Mouse (Mus musculus) layer of hippocampus, postnatal 14 days (tissue): ENCODE data around the gene Gsta1. TPM values are rescaled to one million over a fixed set of nuclear protein-coding genes. Genes with fewer than 3 reads are reported as not detected.
"Not testable (repeated sequence)": the region's sequence is repeated elsewhere in the genome, so short reads cannot be mapped to it uniquely, and the experiment has no call there.

ENCODE experiments used
- DNase-seq, 2 experiments: peaks; one replicate each; pipeline ENCODE4 v3.0.0; 2021 to 2022; ENCODE audit warnings: low spot score in 2 of 2, mixed read lengths in 1 of 2
- total RNA-seq, 2 experiments: library from RNA; stranded (reverse); gene quantifications; 2 replicates each; pipeline ENCODE4 v1.2.3; 2021

Gene Gsta1
- total RNA-seq, 2 experiments from 2014 or later: not detected

DNA sequence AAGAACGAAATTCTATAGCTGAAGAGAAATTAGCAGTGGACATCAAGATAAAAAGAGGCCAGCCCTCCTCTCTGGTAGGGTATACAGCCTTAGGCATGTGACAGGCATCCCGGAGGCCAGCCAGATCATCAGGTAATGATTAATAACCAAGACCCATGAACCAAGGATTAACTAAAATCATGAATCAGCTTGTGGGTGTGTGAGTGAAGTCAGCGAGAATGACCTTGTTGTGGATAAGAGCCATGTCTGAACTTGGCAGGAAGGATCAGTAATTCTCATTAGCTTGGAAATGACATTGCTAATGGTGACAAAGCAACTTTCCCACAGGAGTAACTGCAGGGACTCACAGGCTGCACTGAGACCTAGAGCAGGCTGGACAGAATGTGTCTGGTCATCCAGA, 798 bp upstream of the Gsta1 start:
- DNase-seq: not testable (repeated sequence)

DNA sequence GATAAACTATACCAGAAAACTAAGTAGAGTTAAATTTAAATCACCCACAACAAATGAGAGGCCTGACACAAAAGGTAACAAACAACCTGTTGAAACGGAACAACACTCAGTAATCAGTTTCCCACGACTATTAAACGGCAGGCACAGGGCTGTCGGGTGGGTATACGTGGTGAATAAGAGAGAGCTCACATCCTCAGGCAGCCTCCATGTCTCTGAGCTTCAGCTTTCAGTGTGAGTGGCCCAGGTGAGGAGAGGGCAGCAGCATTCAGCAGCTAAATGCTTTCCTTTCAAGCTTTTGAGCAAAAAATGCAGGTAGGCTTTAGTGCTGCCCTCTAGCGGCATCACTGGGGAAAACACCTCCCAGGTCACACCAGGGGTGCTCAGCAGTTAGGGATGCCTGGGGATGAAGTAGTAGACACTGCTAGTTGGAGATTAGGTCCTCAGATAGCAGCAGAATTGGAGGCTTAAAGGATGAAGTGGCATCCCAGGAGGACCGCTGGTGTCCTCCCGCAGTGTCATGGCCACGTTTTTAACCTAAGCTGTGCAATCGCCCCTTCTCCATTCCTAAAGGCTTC, 2.8 kb downstream of the Gsta1 start:
- DNase-seq: not testable (repeated sequence)

DNA sequence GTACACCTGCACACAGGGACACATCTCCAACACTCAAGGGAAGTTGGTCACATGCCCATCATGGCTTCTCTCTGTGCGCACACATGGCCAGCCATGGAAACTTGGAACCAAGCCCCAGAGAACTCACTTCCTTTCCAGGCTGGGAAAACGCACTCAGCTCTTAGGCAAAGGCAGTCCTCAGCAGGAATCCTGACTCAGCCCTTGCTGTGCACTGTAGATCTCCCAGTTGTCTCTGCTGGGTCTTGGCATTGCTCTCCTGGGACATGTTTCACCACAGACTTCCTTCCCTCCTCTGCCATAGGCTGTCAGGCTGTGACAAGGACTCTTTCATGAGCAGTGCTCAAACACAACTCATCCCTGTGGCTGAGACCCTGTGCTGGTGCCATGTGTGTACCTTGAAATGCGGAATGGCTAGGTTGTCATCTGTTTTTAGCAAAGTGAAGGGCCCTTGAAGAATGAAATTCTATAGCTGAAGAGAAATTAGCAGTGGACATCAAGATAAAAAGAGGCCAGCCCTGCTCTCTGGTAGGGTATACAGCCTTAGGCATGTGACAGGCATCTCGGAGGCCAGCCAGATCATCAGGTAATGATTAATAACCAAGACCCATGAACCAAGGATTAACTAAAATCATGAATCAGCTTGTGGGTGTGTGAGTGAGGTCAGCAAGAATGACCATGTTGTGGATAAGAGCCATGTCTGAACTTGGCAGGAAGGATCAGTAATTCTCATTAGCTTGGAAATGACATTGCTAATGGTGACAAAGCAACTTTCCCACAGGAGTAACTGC, 25.4 kb downstream of the Gsta1 start:
- DNase-seq: peak; percentile 2

DNA sequence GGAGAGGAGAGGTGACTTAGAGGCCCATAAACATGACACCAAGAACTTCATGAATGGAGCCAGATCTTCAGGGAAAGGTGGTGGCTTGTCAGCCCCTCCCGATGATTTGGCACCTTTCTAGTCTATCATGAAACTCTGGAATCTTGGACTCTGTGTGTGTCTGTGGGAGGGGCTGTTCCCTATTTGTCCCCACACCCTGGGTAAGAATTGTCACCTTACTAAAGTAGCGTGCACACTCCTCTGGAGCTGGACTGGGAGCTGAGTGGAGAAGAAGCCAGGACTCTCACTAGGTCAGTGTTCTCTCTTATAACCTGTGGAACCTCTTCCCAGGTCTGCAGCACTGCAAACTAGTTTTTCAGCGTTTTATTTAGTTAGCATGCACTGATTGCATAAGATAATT, 26.5 kb downstream of the Gsta1 start, which contains the start of gene Gm3776:
Gm3776 (plus strand) TSS at position 216 of the 400 bp plus-strand sequence.
- not testable (repeated sequence) for DNase-seq

DNA sequence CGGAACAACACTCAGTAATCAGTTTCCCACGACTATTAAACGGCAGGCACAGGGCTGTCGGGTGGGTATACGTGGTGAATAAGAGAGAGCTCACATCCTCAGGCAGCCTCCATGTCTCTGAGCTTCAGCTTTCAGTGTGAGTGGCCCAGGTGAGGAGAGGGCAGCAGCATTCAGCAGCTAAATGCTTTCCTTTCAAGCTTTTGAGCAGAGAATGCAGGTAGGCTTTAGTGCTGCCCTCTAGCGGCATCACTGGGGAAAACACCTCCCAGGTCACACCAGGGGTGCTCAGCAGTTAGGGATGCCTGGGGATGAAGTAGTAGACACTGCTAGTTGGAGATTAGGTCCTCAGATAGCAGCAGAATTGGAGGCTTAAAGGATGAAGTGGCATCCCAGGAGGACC, 29.2 kb downstream of the Gsta1 start:
- peak; percentile 13 to 15 for DNase-seq

DNA sequence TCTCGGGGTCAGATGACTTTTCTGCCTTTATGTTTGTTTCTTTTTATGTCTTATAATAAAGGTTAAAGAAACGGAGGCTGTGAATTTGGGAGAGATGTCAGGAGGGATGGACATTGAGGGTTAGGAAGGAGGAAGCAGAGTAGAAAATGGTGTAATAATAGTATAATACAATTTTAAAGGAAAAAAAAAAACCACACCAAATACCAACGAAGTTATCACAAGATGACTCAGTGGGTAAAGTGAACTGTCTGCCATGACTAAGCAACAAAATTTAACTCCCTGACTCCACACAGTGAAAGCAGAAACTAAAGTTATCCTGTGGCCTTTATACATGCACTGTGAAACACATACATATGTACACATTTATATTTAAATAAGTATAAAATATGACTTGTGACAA, 40.5 kb downstream of the Gsta1 start:
- not testable (repeated sequence) for DNase-seq

DNA sequence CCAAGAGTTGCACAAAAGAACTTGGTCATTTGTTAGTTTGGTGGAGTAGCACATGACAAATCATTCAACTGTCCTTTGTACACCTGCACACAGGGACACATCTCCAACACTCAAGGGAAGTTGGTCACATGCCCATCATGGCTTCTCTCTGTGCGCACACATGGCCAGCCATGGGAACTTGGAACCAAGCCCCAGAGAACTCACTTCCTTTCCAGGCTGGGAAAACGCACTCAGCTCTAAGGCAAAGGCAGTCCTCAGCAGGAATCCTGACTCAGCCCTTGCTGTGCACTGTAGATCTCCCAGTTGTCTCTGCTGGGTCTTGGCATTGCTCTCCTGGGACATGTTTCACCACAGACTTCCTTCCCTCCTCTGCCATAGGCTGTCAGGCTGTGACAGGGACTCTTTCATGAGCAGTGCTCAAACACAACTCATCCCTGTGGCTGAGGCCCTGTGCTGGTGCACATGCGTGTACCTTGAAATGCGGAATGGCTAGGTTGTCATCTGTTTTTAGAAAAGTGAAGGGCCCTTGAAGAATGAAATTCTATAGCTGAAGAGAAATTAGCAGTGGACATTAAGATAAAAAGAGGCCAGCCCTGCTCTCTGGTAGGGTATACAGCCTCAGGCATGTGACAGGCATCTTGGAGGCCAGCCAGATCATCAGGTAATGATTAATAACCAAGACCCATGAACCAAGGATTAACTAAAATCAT, 51.7 kb downstream of the Gsta1 start:
- DNase-seq: not testable (repeated sequence)

DNA sequence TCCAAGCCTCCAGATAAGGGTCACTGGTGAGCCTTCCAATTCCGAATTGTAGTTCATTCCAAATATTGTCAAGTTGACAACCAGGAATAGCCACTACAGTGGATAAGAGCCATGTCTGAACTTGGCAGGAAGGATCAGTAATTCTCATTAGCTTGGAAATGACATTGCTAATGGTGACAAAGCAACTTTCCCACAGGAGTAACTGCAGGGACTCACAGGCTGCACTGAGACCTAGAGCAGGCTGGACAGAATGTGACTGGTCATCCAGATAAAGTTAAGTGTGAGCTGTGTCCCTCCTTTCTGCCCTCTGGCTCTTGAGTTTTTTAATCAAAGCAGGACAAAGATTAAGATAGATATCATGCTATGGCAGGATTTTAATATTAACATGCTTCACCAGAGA, 58.6 kb downstream of the Gsta1 start:
- DNase-seq: not testable (repeated sequence)

DNA sequence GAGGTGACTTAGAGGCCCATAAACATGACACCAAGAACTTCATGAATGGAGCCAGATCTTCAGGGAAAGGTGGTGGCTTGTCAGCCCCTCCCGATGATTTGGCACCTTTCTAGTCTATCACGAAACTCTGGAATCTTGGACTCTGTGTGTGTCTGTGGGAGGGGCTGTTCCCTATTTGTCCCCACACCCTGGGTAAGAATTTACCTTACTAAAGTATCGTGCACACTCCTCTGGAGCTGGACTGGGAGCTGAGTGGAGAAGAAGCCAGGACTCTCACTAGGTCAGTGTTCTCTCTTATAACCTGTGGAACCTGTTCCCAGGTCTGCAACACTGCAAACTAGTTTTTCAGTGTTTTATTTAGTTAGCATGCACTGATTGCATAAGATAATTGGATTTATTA, 59.3 kb downstream of the Gsta1 start, which contains the start of gene Gm10639:
Gm10639 (plus strand) TSS at position 201 of the 400 bp plus-strand sequence.
- DNase-seq: not testable (repeated sequence)

Other genes starting within 250 kb of the Gsta1 start
- gene Gcm1, start 178.7 kb upstream of the Gsta1 start, total RNA-seq: not detected
- 100 to 1,000 TPM; 102 to 112 TPM for gene Fbxo9, start 121.6 kb upstream of the Gsta1 start, total RNA-seq
- 10 to 100 TPM; 34.3 to 34.9 TPM for gene Ick, start 121.5 kb upstream of the Gsta1 start, total RNA-seq
- 10 to 100 TPM; 41.1 to 51.5 TPM for gene Gsta4, start 47.9 kb upstream of the Gsta1 start, total RNA-seq
- gene Gm3776, start 26.5 kb downstream of the Gsta1 start, total RNA-seq: not detected
- gene Gm10639, start 59.3 kb downstream of the Gsta1 start, total RNA-seq: under 1 TPM in 1 of 2 experiments, not detected in 1; 0.93 TPM
- not detected for gene Omt2a, start 84.1 kb downstream of the Gsta1 start, total RNA-seq
- gene Omt2b, start 96.9 kb downstream of the Gsta1 start, total RNA-seq: not detected
- not detected for gene Gsta2, start 125.1 kb downstream of the Gsta1 start, total RNA-seq
- gene Dppa5a, start 137.5 kb downstream of the Gsta1 start, total RNA-seq: not detected
- gene Ooep, start 148.1 kb downstream of the Gsta1 start, total RNA-seq: under 1 TPM; 0.21 to 0.29 TPM
- under 1 TPM in 1 of 2 experiments, not detected in 1; 0.14 TPM for gene Ddx43, start 165.1 kb downstream of the Gsta1 start, total RNA-seq
- gene Cgas, start 212.6 kb downstream of the Gsta1 start, total RNA-seq: 1 to 10 TPM in 1 of 2 experiments, under 1 TPM in 1; 0.81 to 1.1 TPM
- gene Mto1, start 217.6 kb downstream of the Gsta1 start, total RNA-seq: 10 to 100 TPM; 22.8 to 23.9 TPM
- gene Gm17324, start 218.1 kb downstream of the Gsta1 start, total RNA-seq: 1 to 10 TPM; 1.0 to 1.2 TPM